Mouse (Mus musculus): ENCODE data around the gene Col16a1. TPM values are rescaled to one million over a fixed set of nuclear protein-coding genes. Genes with fewer than 3 reads are reported as not detected.

Gene Col16a1
- total and polyA plus RNA-seq, 2 experiments from 2014 or later, result 9.9 to 21.6 TPM

GRCm38 (mm10) chr4:130108929-130109328, 61.3 kb downstream of the Col16a1 start:
- Histone ChIP-seq H3K4me1 (ENCODE audit: control insufficient read depth, insufficient read depth) (peaks cover 10% of the 10 kb centered on the region), H3K27me3 (ENCODE audit: control insufficient read depth, insufficient read depth, low read length) (no peaks in the 10 kb centered on the region), H3K9me3 (replicated peaks; ENCODE audit: control insufficient read depth, low read length) (no peaks in the 10 kb centered on the region), H3K9ac (replicated peaks; ENCODE audit: low read depth, low read length) (no peak overlapping the region), H3K36me3 (replicated peaks; ENCODE audit: control insufficient read depth, insufficient read depth, low read length) (0 out of 2 replicates have a peak, but pooled peaks cover 4% of the 10 kb centered on the region), H3K4me2 (ENCODE audit: low read depth, low read length) (no peak overlapping the region), H3K27ac (ENCODE audit: low read depth) (no peak overlapping the region), H3K4me3 (ENCODE audit: low read depth, low read length) (no peak overlapping the region)
- ATAC-seq (ENCODE audit: insufficient read depth, low read depth) (no peak), DNase-seq (ENCODE audit: low spot score) (no peak)
- 82% methylated on average over 3 of the region's 3 CpGs for WGBS
- TF ChIP-seq CTCF (IDR thresholded peaks at IDR 0.05; ENCODE audit: low read depth), result no peak
- TF ChIP-seq EP300 (IDR thresholded peaks at IDR 0.05; ENCODE audit: low read depth), result no peak

DNA sequence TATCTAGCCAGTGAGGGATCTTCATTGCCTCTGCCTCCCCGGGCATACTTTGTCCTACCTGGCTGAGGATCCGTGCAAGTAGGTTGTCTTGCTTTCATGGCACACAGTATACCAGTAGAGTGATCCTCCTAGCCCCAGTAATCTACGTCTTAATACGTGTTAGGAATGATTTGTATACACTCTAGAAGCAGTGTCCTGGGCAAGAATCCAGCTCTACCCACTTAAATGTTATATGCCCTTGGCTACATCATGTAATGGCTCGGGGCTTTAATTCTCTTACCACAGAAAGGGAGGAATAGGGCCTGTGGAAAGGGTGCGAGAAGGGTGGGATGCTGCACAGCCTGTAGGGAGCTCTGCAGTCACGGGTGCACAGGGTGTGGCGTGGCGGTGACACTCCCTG, 62.0 kb downstream of the Col16a1 start:
- Histone ChIP-seq H3K9ac (replicated peaks; ENCODE audit: low read depth, low read length) (no peak overlapping the region), H3K4me2 (ENCODE audit: low read depth, low read length) (no peak overlapping the region), H3K9me3 (replicated peaks; ENCODE audit: control insufficient read depth, low read length) (no peaks in the 10 kb centered on the region), H3K27ac (ENCODE audit: low read depth) (no peak overlapping the region), H3K36me3 (replicated peaks; ENCODE audit: control insufficient read depth, insufficient read depth, low read length) (0 out of 2 replicates have a peak, but pooled peaks cover 4% of the 10 kb centered on the region), H3K4me3 (ENCODE audit: low read depth, low read length) (no peak overlapping the region), H3K27me3 (ENCODE audit: control insufficient read depth, insufficient read depth, low read length) (no peaks in the 10 kb centered on the region), H3K4me1 (ENCODE audit: control insufficient read depth, insufficient read depth) (peaks cover 10% of the 10 kb centered on the region)
- DNase-seq (ENCODE audit: low spot score), result no peak
- TF ChIP-seq EP300 (IDR thresholded peaks at IDR 0.05; ENCODE audit: low read depth) (no peak), CTCF (IDR thresholded peaks at IDR 0.05; ENCODE audit: low read depth) (no peak)
- ATAC-seq (ENCODE audit: insufficient read depth, low read depth), result no peak
- 87% methylated on average over 9 of the region's 9 CpGs for WGBS

DNA sequence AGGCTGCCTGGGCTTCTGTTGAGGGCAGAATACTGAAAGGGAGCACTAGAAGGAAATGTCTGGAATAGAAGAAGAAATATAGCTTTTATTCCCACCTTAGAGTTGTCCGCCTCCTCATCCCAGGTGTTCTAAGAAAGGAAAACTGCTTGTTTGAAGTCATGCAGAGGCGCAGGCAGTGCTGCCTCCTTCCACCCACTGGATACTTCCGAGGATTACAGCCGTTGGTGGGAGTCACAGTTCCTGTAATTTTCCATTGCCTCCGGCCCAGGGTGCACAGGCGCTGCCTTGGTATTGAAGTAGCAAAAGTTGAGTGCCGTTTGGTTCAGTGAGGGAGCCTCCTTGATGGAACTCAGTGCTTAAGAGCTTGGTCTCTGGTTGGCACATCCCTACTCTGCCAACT, 62.5 kb downstream of the Col16a1 start:
- Histone ChIP-seq H3K4me1 (ENCODE audit: control insufficient read depth, insufficient read depth) (peaks cover 10% of the 10 kb centered on the region), H3K36me3 (replicated peaks; ENCODE audit: control insufficient read depth, insufficient read depth, low read length) (0 out of 2 replicates have a peak, but pooled peaks cover 4% of the 10 kb centered on the region), H3K9me3 (replicated peaks; ENCODE audit: control insufficient read depth, low read length) (no peaks in the 10 kb centered on the region), H3K4me3 (ENCODE audit: low read depth, low read length) (no peak overlapping the region), H3K4me2 (ENCODE audit: low read depth, low read length) (no peak overlapping the region), H3K27ac (ENCODE audit: low read depth) (no peak overlapping the region), H3K9ac (replicated peaks; ENCODE audit: low read depth, low read length) (no peak overlapping the region), H3K27me3 (ENCODE audit: control insufficient read depth, insufficient read depth, low read length) (no peaks in the 10 kb centered on the region)
- WGBS, result 76% methylated on average over 7 of the region's 7 CpGs
- no peak for TF ChIP-seq EP300 (IDR thresholded peaks at IDR 0.05; ENCODE audit: low read depth)
- no peak for TF ChIP-seq CTCF (IDR thresholded peaks at IDR 0.05; ENCODE audit: low read depth)
- DNase-seq (ENCODE audit: low spot score) (no peak), ATAC-seq (ENCODE audit: insufficient read depth, low read depth) (no peak)

DNA sequence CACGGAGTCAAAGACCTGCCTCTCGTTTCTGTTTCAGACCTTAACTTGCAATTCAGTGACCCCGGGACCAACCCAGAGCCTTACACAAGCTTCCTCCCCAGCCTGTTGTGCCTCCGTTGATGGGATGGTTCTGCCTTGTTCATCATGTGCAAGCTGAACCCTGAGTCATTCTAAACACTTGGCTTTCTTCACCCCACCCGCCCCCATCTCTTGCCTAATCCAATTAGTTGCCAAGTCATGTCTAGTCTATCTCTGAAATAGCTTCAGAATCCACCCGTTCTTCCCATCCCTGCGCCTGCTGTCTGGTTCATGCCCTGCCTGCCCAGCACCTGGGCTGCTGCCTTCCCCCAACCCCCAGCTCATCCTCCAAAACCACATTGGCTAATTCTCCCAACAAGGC, 64.7 kb downstream of the Col16a1 start:
- Histone ChIP-seq H3K27ac (ENCODE audit: low read depth) (no peak overlapping the region), H3K4me3 (ENCODE audit: low read depth, low read length) (no peak overlapping the region), H3K36me3 (replicated peaks; ENCODE audit: control insufficient read depth, insufficient read depth, low read length) (peaks cover 4% of the 10 kb centered on the region; the same call in 1 of the 2 replicates), H3K9me3 (replicated peaks; ENCODE audit: control insufficient read depth, low read length) (no peaks in the 10 kb centered on the region), H3K4me2 (ENCODE audit: low read depth, low read length) (no peak overlapping the region), H3K9ac (replicated peaks; ENCODE audit: low read depth, low read length) (no peak overlapping the region), H3K4me1 (ENCODE audit: control insufficient read depth, insufficient read depth) (peaks cover 10% of the 10 kb centered on the region), H3K27me3 (ENCODE audit: control insufficient read depth, insufficient read depth, low read length) (no peaks in the 10 kb centered on the region)
- TF ChIP-seq CTCF (IDR thresholded peaks at IDR 0.05; ENCODE audit: low read depth), result no peak
- no peak for ATAC-seq (ENCODE audit: insufficient read depth, low read depth)
- no peak for DNase-seq (ENCODE audit: low spot score)
- 76% methylated on average over 7 of the region's 7 CpGs for WGBS

DNA sequence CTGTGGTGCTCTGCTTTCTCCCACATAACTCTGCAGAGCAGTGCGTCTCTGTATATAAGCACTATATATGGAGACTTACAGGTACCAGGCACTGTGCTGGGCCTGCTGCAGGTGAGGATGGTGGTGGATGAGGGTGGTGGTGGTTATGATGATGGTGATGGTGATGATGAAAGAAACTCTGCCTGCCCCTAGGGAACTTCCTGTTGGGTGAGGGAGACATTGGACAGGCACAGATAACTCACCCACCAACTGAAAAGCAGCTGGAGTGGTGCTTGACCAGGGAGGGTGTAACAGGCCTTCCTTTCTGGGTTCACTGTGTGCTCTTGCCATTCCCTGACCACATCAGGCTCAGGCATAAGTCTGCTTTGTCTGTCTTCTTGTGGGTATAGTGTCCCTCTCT, 65.1 kb downstream of the Col16a1 start:
- Histone ChIP-seq H3K9me3 (replicated peaks; ENCODE audit: control insufficient read depth, low read length) (0 out of 2 replicates have a peak, but pooled peaks cover 2% of the 10 kb centered on the region), H3K27me3 (ENCODE audit: control insufficient read depth, insufficient read depth, low read length) (no peaks in the 10 kb centered on the region), H3K36me3 (replicated peaks; ENCODE audit: control insufficient read depth, insufficient read depth, low read length) (peaks cover 4% of the 10 kb centered on the region; the same call in 1 of the 2 replicates), H3K9ac (replicated peaks; ENCODE audit: low read depth, low read length) (no peak overlapping the region), H3K4me2 (ENCODE audit: low read depth, low read length) (no peak overlapping the region), H3K4me1 (ENCODE audit: control insufficient read depth, insufficient read depth) (peaks cover 10% of the 10 kb centered on the region), H3K4me3 (ENCODE audit: low read depth, low read length) (no peak overlapping the region), H3K27ac (ENCODE audit: low read depth) (no peak overlapping the region)
- DNase-seq (ENCODE audit: low spot score) (no peak), ATAC-seq (ENCODE audit: insufficient read depth, low read depth) (no peak)
- WGBS, result 97% methylated on average over 1 of the region's 1 CpGs
- TF ChIP-seq EP300 (IDR thresholded peaks at IDR 0.05; ENCODE audit: low read depth) (no peak), CTCF (IDR thresholded peaks at IDR 0.05; ENCODE audit: low read depth) (no peak)

DNA sequence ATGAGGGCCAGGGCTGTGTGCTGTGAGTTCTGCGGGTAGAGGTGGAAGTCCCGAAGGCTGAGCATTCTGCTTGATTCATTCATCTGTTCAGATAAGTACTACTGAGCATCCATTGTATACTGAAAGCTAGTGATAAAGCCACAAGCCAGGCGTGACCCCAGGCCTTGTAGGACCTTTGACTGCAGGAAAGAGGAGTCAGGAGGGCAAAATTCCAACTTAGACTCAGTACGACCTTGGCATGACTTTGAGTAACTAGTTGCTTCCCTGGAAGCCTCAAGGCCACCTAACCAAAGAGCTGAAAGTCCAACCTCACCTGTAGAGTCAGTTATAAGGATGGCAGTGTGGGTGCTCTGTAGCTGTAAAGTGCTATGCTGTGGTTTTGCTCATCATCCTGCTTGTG, 73.1 kb downstream of the Col16a1 start:
- Histone ChIP-seq H3K27me3 (ENCODE audit: control insufficient read depth, insufficient read depth, low read length) (no peaks in the 10 kb centered on the region), H3K36me3 (replicated peaks; ENCODE audit: control insufficient read depth, insufficient read depth, low read length) (peaks cover 49% of the 10 kb centered on the region)
- WGBS, result 38% methylated on average over 4 of the region's 4 CpGs

More for the DNA sequence above, 73.1 kb downstream of the Col16a1 start:
- DNase-seq (ENCODE audit: low spot score) (no peak), ATAC-seq (ENCODE audit: insufficient read depth, low read depth) (no peak)
- Histone ChIP-seq H3K4me2 (ENCODE audit: low read depth, low read length) (no peak overlapping the region), H3K9me3 (replicated peaks; ENCODE audit: control insufficient read depth, low read length) (0 out of 2 replicates have a peak, but pooled peaks cover 4% of the 10 kb centered on the region), H3K27ac (ENCODE audit: low read depth) (no peak overlapping the region), H3K9ac (replicated peaks; ENCODE audit: low read depth, low read length) (no peak overlapping the region), H3K4me3 (ENCODE audit: low read depth, low read length) (no peak overlapping the region), H3K4me1 (ENCODE audit: control insufficient read depth, insufficient read depth) (no peaks in the 10 kb centered on the region)
- TF ChIP-seq CTCF (IDR thresholded peaks at IDR 0.05; ENCODE audit: low read depth) (no peak), EP300 (IDR thresholded peaks at IDR 0.05; ENCODE audit: low read depth) (no peak)
